Mouse (Mus musculus) telencephalon, adult 2 months (tissue): ENCODE measurements around the gene Ccdc190.

ENCODE experiments used
- DNase-seq: peaks from one replicate; pipeline ENCODE4 v3.0.0-alpha.2; 2011; ENCODE audit warnings: low read depth, low spot score

Ccdc190 gene

GRCm38 (mm10) chr1:169932122-169932746, 3.8 kb downstream of the Ccdc190 start:
- no peak for DNase-seq

- peak; percentile 69 for DNase-seq
Observed at GRCm38 (mm10) chr1:169934005-169934725, 5.7 kb downstream of the Ccdc190 start.

- peak; percentile 36 for DNase-seq
Observed at GRCm38 (mm10) chr1:169939345-169939744, 10.9 kb downstream of the Ccdc190 start.

GRCm38 (mm10) chr1:169946004-169946403, 17.6 kb downstream of the Ccdc190 start:
- DNase-seq, result no peak

GRCm38 (mm10) chr1:169947654-169948053, 19.2 kb downstream of the Ccdc190 start:
- DNase-seq, result no peak

- no peak for DNase-seq
Observed at GRCm38 (mm10) chr1:169948280-169948679, 19.8 kb downstream of the Ccdc190 start.

- DNase-seq, result no peak
Observed at GRCm38 (mm10) chr1:169948866-169949265, 20.4 kb downstream of the Ccdc190 start.

GRCm38 (mm10) chr1:169949981-169950380, 21.5 kb downstream of the Ccdc190 start:
- DNase-seq, result no peak

GRCm38 (mm10) chr1:169950651-169951050, 22.2 kb downstream of the Ccdc190 start:
- no peak for DNase-seq

- DNase-seq, result no peak
Observed at GRCm38 (mm10) chr1:169951561-169951960, 23.1 kb downstream of the Ccdc190 start.

- no peak for DNase-seq
Observed at GRCm38 (mm10) chr1:169952636-169953035, 24.2 kb downstream of the Ccdc190 start.

- DNase-seq, result no peak
Observed at GRCm38 (mm10) chr1:169953106-169953505, 24.7 kb downstream of the Ccdc190 start.

- peak; percentile 97 for DNase-seq
Observed at GRCm38 (mm10) chr1:169968792-169969515, 40.5 kb downstream of the Ccdc190 start, which contains the start of gene Hsd17b7. Gene Hsd17b7 (minus strand): TSS chr1:169969241.

GRCm38 (mm10) chr1:169969516-169969886, 41.1 kb downstream of the Ccdc190 start:
- DNase-seq, result no peak

GRCm38 (mm10) chr1:169970936-169971335, 42.5 kb downstream of the Ccdc190 start:
- DNase-seq, result no peak

GRCm38 (mm10) chr1:169971998-169972397, 43.5 kb downstream of the Ccdc190 start:
- no peak for DNase-seq

GRCm38 (mm10) chr1:169977621-169978020, 49.2 kb downstream of the Ccdc190 start:
- no peak for DNase-seq
